Mouse (Mus musculus): ENCODE data around the gene Kcnt2.

- TF ChIP-seq POLR2A (IDR thresholded peaks at IDR 0.05; ENCODE audit: borderline replicate concordance, control insufficient read depth, low read depth, low read length) = no peak
- TF ChIP-seq CTCF (IDR thresholded peaks at IDR 0.05; ENCODE audit: control insufficient read depth, insufficient read depth, low read length) = no peak
These were observed 27.7 kb downstream of the Kcnt2 start for GRCm38 (mm10) chr1:140273624-140274023.

Data from bone marrow, adult 2 months (tissue).